Mouse (Mus musculus) embryonic facial prominence, embryonic 15.5 days (tissue): ENCODE data around the gene Nolc1. TPM values are rescaled to one million over a fixed set of nuclear protein-coding genes. Genes with fewer than 3 reads are reported as not detected.

Experiments
- ATAC-seq: fragments of 200-750 bp; cut with Nextera tagmentation; 2 replicates; pipeline ENCODE4 v1.8.0; 2017; ENCODE audit warnings: low read depth, moderate TSS enrichment; ENCODE audit not compliant: insufficient number of reproducible peaks, low FRiP score, low TSS enrichment
- H3K27ac ChIP-seq: fragments of 300-500 bp; sonication (generic); replicated peaks from 2 replicates; pipeline ENCODE4 v1.5.1; 2015; ENCODE audit warnings: mild to moderate bottlenecking, inconsistent platforms
- H3K27me3 ChIP-seq: fragments of 300-500 bp; sonication (generic); 2 replicates; pipeline ENCODE4 v1.6.1; 2015; ENCODE audit warnings: inconsistent platforms
- H3K36me3 ChIP-seq: fragments of 300-500 bp; sonication (generic); 2 replicates; pipeline ENCODE4 v1.6.1; 2015; ENCODE audit warnings: mild to moderate bottlenecking, inconsistent platforms
- H3K4me1 ChIP-seq: fragments of 300-500 bp; sonication (generic); 2 replicates; pipeline ENCODE4 v1.6.1; 2015; ENCODE audit warnings: inconsistent platforms
- H3K4me2 ChIP-seq: fragments of 300-500 bp; sonication (generic); replicated peaks from 2 replicates; pipeline ENCODE4 v1.6.1; 2015; ENCODE audit warnings: mild to moderate bottlenecking, inconsistent platforms
- H3K4me3 ChIP-seq: fragments of 300-500 bp; sonication (generic); replicated peaks from 2 replicates; pipeline ENCODE4 v1.5.1; 2015; ENCODE audit warnings: mild to moderate bottlenecking, inconsistent platforms
- H3K9ac ChIP-seq: fragments of 300-500 bp; sonication (generic); 2 replicates; pipeline ENCODE4 v1.6.1; 2015; ENCODE audit warnings: inconsistent platforms
- H3K9me3 ChIP-seq: fragments of 300-500 bp; sonication (generic); replicated peaks from 2 replicates; pipeline ENCODE4 v1.6.1; 2016; ENCODE audit warnings: inconsistent platforms
- WGBS: fragments of 180-500 bp; shearing (Covaris S2); methylation state at CpG from one replicate; pipeline ENCODE4 v1.1.7; 2015; 5-methylcytosine and 5-hydroxymethylcytosine counted together
- polyA plus RNA-seq: library from polyadenylated mRNA; unstranded; fragments of >200 nt; fragmentation: Nextera tagmentation; extraction: Ambion mirVana; gene quantifications from 2 replicates; pipeline ENCODE4 v1.2.1, GENCODE M21; 2015

The Nolc1 gene
- polyA plus RNA-seq, 1 experiment from 2014 or later = 76.9 TPM

GRCm38 (mm10) chr19:46056947-46057607, 18.6 kb upstream of the Nolc1 start:
- H3K36me3 ChIP-seq = peaks cover 7% of the 10 kb centered on the region
- peaks cover 15% of the 10 kb centered on the region for H3K4me1 ChIP-seq
- peak; percentile 73 for ATAC-seq
- WGBS = 2% methylated on average over 42 of the region's 42 CpGs
- no peaks in the 10 kb centered on the region for H3K27me3 ChIP-seq
- no peaks in the 10 kb centered on the region for H3K9me3 ChIP-seq
- peak overlapping the region; percentile 66 for H3K4me3 ChIP-seq
- peak overlapping the region; percentile 97 for H3K27ac ChIP-seq
- H3K4me2 ChIP-seq = peak overlapping the region; percentile 79
- peak overlapping the region; percentile 60 for H3K9ac ChIP-seq

- H3K36me3 ChIP-seq = peaks cover 21% of the 10 kb centered on the region
- 94% methylated on average over 7 of the region's 7 CpGs for WGBS
- no peak for ATAC-seq
- H3K4me3 ChIP-seq = no peak overlapping the region
- H3K4me2 ChIP-seq = no peak overlapping the region
- peaks cover 15% of the 10 kb centered on the region for H3K4me1 ChIP-seq
- no peak overlapping the region for H3K27ac ChIP-seq
- no peaks in the 10 kb centered on the region for H3K9me3 ChIP-seq
- H3K27me3 ChIP-seq = no peaks in the 10 kb centered on the region
- H3K9ac ChIP-seq = no peak overlapping the region
Observed at GRCm38 (mm10) chr19:46058466-46058865, 17.2 kb upstream of the Nolc1 start.

- Histone ChIP-seq H3K27me3 (no peaks in the 10 kb centered on the region), H3K9me3 (no peaks in the 10 kb centered on the region), H3K4me1 (peaks cover 15% of the 10 kb centered on the region), H3K27ac (no peak overlapping the region), H3K4me2 (no peak overlapping the region), H3K36me3 (peaks cover 45% of the 10 kb centered on the region), H3K9ac (no peak overlapping the region), H3K4me3 (no peak overlapping the region)
- 71% methylated on average over 6 of the region's 6 CpGs for WGBS
- no peak for ATAC-seq
Observed at GRCm38 (mm10) chr19:46060845-46061244, 14.8 kb upstream of the Nolc1 start.

GRCm38 (mm10) chr19:46068054-46068453, 7.6 kb upstream of the Nolc1 start:
- 57% methylated on average over 10 of the region's 10 CpGs for WGBS
- Histone ChIP-seq H3K4me1 (no peaks in the 10 kb centered on the region), H3K36me3 (peaks cover 94% of the 10 kb centered on the region), H3K27ac (no peak overlapping the region), H3K4me2 (no peak overlapping the region), H3K27me3 (no peaks in the 10 kb centered on the region), H3K9me3 (no peaks in the 10 kb centered on the region), H3K4me3 (no peak overlapping the region), H3K9ac (no peak overlapping the region)
- ATAC-seq = no peak

- no peaks in the 10 kb centered on the region for H3K27me3 ChIP-seq
- peaks cover 19% of the 10 kb centered on the region for H3K4me1 ChIP-seq
- no peak overlapping the region for H3K9ac ChIP-seq
- no peak overlapping the region; the same call in 1 of the 2 replicates for H3K27ac ChIP-seq
- H3K4me3 ChIP-seq = no peak overlapping the region
- no peak overlapping the region for H3K4me2 ChIP-seq
- ATAC-seq = no peak
- peaks cover 53% of the 10 kb centered on the region for H3K36me3 ChIP-seq
- WGBS = 82% methylated on average over 7 of the region's 7 CpGs
- no peaks in the 10 kb centered on the region for H3K9me3 ChIP-seq
Observed at GRCm38 (mm10) chr19:46073285-46073684, 2.4 kb upstream of the Nolc1 start.

GRCm38 (mm10) chr19:46074266-46074665, 1.4 kb upstream of the Nolc1 start:
- WGBS = 90% methylated on average over 5 of the region's 5 CpGs
- Histone ChIP-seq H3K4me2 (no peak overlapping the region), H3K9me3 (no peaks in the 10 kb centered on the region), H3K9ac (no peak overlapping the region), H3K4me1 (peaks cover 19% of the 10 kb centered on the region), H3K36me3 (peaks cover 50% of the 10 kb centered on the region), H3K27ac (no peak overlapping the region), H3K4me3 (no peak overlapping the region), H3K27me3 (no peaks in the 10 kb centered on the region)
- no peak for ATAC-seq

- H3K36me3 ChIP-seq = peaks cover 53% of the 10 kb centered on the region
- 57% methylated on average over 3 of the region's 3 CpGs for WGBS
- ATAC-seq = no peak
Observed at GRCm38 (mm10) chr19:46078535-46078934, 2.9 kb downstream of the Nolc1 start.

GRCm38 (mm10) chr19:46085185-46085584, 9.5 kb downstream of the Nolc1 start:
- Histone ChIP-seq H3K4me2 (no peak overlapping the region), H3K9ac (no peak overlapping the region), H3K27me3 (no peaks in the 10 kb centered on the region), H3K36me3 (peaks cover 56% of the 10 kb centered on the region), H3K4me1 (no peaks in the 10 kb centered on the region), H3K9me3 (no peaks in the 10 kb centered on the region), H3K4me3 (no peak overlapping the region), H3K27ac (no peak overlapping the region)
- ATAC-seq = no peak
- WGBS = 96% methylated on average over 8 of the region's 8 CpGs

More at GRCm38 (mm10) chr19:46078535-46078934, 2.9 kb downstream of the Nolc1 start:
- Histone ChIP-seq H3K27me3 (no peaks in the 10 kb centered on the region), H3K9ac (no peak overlapping the region), H3K4me3 (no peak overlapping the region), H3K4me1 (peaks cover 19% of the 10 kb centered on the region), H3K4me2 (no peak overlapping the region), H3K27ac (no peak overlapping the region), H3K9me3 (no peaks in the 10 kb centered on the region)

GRCm38 (mm10) chr19:46086337-46086736, 10.7 kb downstream of the Nolc1 start:
- no peak overlapping the region for H3K9ac ChIP-seq
- 61% methylated on average over 3 of the region's 3 CpGs for WGBS
- H3K4me1 ChIP-seq = no peaks in the 10 kb centered on the region
- no peak for ATAC-seq
- no peaks in the 10 kb centered on the region for H3K9me3 ChIP-seq
- no peak overlapping the region for H3K4me2 ChIP-seq
- H3K36me3 ChIP-seq = peaks cover 44% of the 10 kb centered on the region
- H3K27ac ChIP-seq = no peak overlapping the region
- H3K4me3 ChIP-seq = no peak overlapping the region
- H3K27me3 ChIP-seq = no peaks in the 10 kb centered on the region

- no peak for ATAC-seq
- no peaks in the 10 kb centered on the region for H3K27me3 ChIP-seq
- no peak overlapping the region for H3K4me3 ChIP-seq
- no peak overlapping the region for H3K27ac ChIP-seq
- 72% methylated on average over 7 of the region's 7 CpGs for WGBS
- no peaks in the 10 kb centered on the region for H3K4me1 ChIP-seq
- H3K4me2 ChIP-seq = no peak overlapping the region
- no peak overlapping the region for H3K9ac ChIP-seq
- H3K36me3 ChIP-seq = peaks cover 29% of the 10 kb centered on the region
- no peaks in the 10 kb centered on the region for H3K9me3 ChIP-seq
Observed at GRCm38 (mm10) chr19:46087871-46088270, 12.2 kb downstream of the Nolc1 start.

GRCm38 (mm10) chr19:46091641-46092040, 16.0 kb downstream of the Nolc1 start:
- 86% methylated on average over 4 of the region's 4 CpGs for WGBS
- H3K4me3 ChIP-seq = no peak overlapping the region
- no peak overlapping the region for H3K4me2 ChIP-seq
- no peak for ATAC-seq
- no peaks in the 10 kb centered on the region for H3K27me3 ChIP-seq
- H3K9ac ChIP-seq = no peak overlapping the region
- H3K27ac ChIP-seq = no peak overlapping the region
- H3K4me1 ChIP-seq = no peaks in the 10 kb centered on the region
- H3K36me3 ChIP-seq = no peaks in the 10 kb centered on the region
- no peaks in the 10 kb centered on the region for H3K9me3 ChIP-seq

GRCm38 (mm10) chr19:46094144-46094543, 18.5 kb downstream of the Nolc1 start:
- no peak overlapping the region for H3K4me3 ChIP-seq
- H3K27me3 ChIP-seq = no peaks in the 10 kb centered on the region
- no peak overlapping the region for H3K4me2 ChIP-seq
- no peak overlapping the region for H3K27ac ChIP-seq
- WGBS = 93% methylated on average over 2 of the region's 2 CpGs
- ATAC-seq = no peak
- no peaks in the 10 kb centered on the region for H3K4me1 ChIP-seq
- no peaks in the 10 kb centered on the region for H3K36me3 ChIP-seq
- H3K9me3 ChIP-seq = no peaks in the 10 kb centered on the region
- no peak overlapping the region for H3K9ac ChIP-seq
